Mouse (Mus musculus): ENCODE results near the gene Prune1. TPM values are rescaled to one million over a fixed set of nuclear protein-coding genes. Genes with fewer than 3 reads are reported as not detected.

Gene Prune1
- total and polyA plus RNA-seq, 2 experiments from 2014 or later: 60.4 to 77.4 TPM

GRCm38 (mm10) chr3:95228148-95228893 is 53.6 kb downstream of the Prune1 start, which contains the start of gene Cdc42se1:
Gene Cdc42se1, plus strand, starts transcription at chr3:95228732.
- peak; percentile 30; the same call in 1 of the 2 replicates for TF ChIP-seq CTCF (IDR thresholded peaks at IDR 0.05; ENCODE audit: low read depth)
- WGBS: under 1% methylated on average over 57 of the region's 64 CpGs
- Histone ChIP-seq H3K4me2 (ENCODE audit: low read depth, low read length) (peak within 1 kb of the TSS; percentile 91), H3K36me3 (ENCODE audit: insufficient read depth, low read length) (peaks cover 17% of the 10 kb centered on the region; the same call in 1 of the 2 replicates), H3K4me3 (ENCODE audit: low read length) (peak within 1 kb of the TSS; percentile 57), H3K4me1 (ENCODE audit: insufficient read depth, low read length) (peaks cover 20% of the 10 kb centered on the region), H3K27me3 (ENCODE audit: insufficient read depth, low read length) (no peaks in the 10 kb centered on the region), H3K27ac (peak within 1 kb of the TSS; percentile 93), H3K9me3 (ENCODE audit: low read length) (no peaks in the 10 kb centered on the region), H3K9ac (replicated peaks; ENCODE audit: low read length) (peak within 1 kb of the TSS; percentile 82)
- peak; percentile 88 for ATAC-seq
- DNase-seq (ENCODE audit: low spot score): peak; percentile 95

GRCm38 (mm10) chr3:95227214-95227613 is 54.7 kb downstream of the Prune1 start:
- Histone ChIP-seq H3K36me3 (ENCODE audit: insufficient read depth, low read length) (peaks cover 12% of the 10 kb centered on the region; the same call in 1 of the 2 replicates), H3K27ac (peak overlapping the region; percentile 93), H3K9ac (replicated peaks; ENCODE audit: low read length) (peak overlapping the region; percentile 82), H3K4me1 (ENCODE audit: insufficient read depth, low read length) (peaks cover 20% of the 10 kb centered on the region), H3K27me3 (ENCODE audit: insufficient read depth, low read length) (no peaks in the 10 kb centered on the region), H3K4me3 (ENCODE audit: low read length) (peak overlapping the region; percentile 57), H3K4me2 (ENCODE audit: low read depth, low read length) (peak overlapping the region; percentile 91), H3K9me3 (ENCODE audit: low read length) (no peaks in the 10 kb centered on the region)
- DNase-seq (ENCODE audit: low spot score) (peak; percentile 55), ATAC-seq (no peak)
- WGBS: 10% methylated on average over 1 of the region's 1 CpGs
- TF ChIP-seq CTCF (IDR thresholded peaks at IDR 0.05; ENCODE audit: low read depth): no peak

GRCm38 (mm10) chr3:95224295-95224694 is 57.6 kb downstream of the Prune1 start:
- H3K27ac ChIP-seq: 0 out of 2 replicates have a peak overlapping the region, but pooled peaks have one; percentile 13
- H3K9ac ChIP-seq (replicated peaks; ENCODE audit: low read length): no peak overlapping the region; the same call in 1 of the 2 replicates
- WGBS: 27% methylated on average over 6 of the region's 6 CpGs
- no peaks in the 10 kb centered on the region for H3K9me3 ChIP-seq (ENCODE audit: low read length)
- no peak overlapping the region for H3K4me3 ChIP-seq (ENCODE audit: low read length)
- peak; percentile 61 for DNase-seq (ENCODE audit: low spot score)
- peak overlapping the region; percentile 24 for H3K4me2 ChIP-seq (ENCODE audit: low read depth, low read length)
- peaks cover 19% of the 10 kb centered on the region; the same call in 1 of the 2 replicates for H3K36me3 ChIP-seq (ENCODE audit: insufficient read depth, low read length)
- no peak for TF ChIP-seq CTCF (IDR thresholded peaks at IDR 0.05; ENCODE audit: low read depth)
- H3K27me3 ChIP-seq (ENCODE audit: insufficient read depth, low read length): no peaks in the 10 kb centered on the region
- no peak for ATAC-seq
- H3K4me1 ChIP-seq (ENCODE audit: insufficient read depth, low read length): no peaks in the 10 kb centered on the region

- Histone ChIP-seq H3K36me3 (ENCODE audit: insufficient read depth, low read length) (peaks cover 19% of the 10 kb centered on the region; the same call in 1 of the 2 replicates), H3K27ac (no peak overlapping the region), H3K4me3 (ENCODE audit: low read length) (no peak overlapping the region), H3K4me2 (ENCODE audit: low read depth, low read length) (no peak overlapping the region), H3K4me1 (ENCODE audit: insufficient read depth, low read length) (no peaks in the 10 kb centered on the region), H3K9me3 (ENCODE audit: low read length) (no peaks in the 10 kb centered on the region), H3K27me3 (ENCODE audit: insufficient read depth, low read length) (no peaks in the 10 kb centered on the region), H3K9ac (replicated peaks; ENCODE audit: low read length) (no peak overlapping the region)
- DNase-seq (ENCODE audit: low spot score) (no peak), ATAC-seq (no peak)
- WGBS: 89% methylated on average over 2 of the region's 2 CpGs
- TF ChIP-seq CTCF (IDR thresholded peaks at IDR 0.05; ENCODE audit: low read depth): no peak
Measured at GRCm38 (mm10) chr3:95223041-95223440, 58.8 kb downstream of the Prune1 start.

- Histone ChIP-seq H3K9ac (replicated peaks; ENCODE audit: low read length) (peak overlapping the region; percentile 88; the same call in 1 of the 2 replicates), H3K9me3 (ENCODE audit: low read length) (no peaks in the 10 kb centered on the region), H3K27ac (peak overlapping the region; percentile 98), H3K4me1 (ENCODE audit: insufficient read depth, low read length) (peaks cover 5% of the 10 kb centered on the region; the same call in 1 of the 2 replicates), H3K4me2 (ENCODE audit: low read depth, low read length) (peak overlapping the region; percentile 63), H3K36me3 (ENCODE audit: insufficient read depth, low read length) (peaks cover 27% of the 10 kb centered on the region), H3K27me3 (ENCODE audit: insufficient read depth, low read length) (no peaks in the 10 kb centered on the region), H3K4me3 (ENCODE audit: low read length) (0 out of 2 replicates have a peak overlapping the region, but pooled peaks have one; percentile 69)
- WGBS: 78% methylated on average over 6 of the region's 6 CpGs
- ATAC-seq (no peak), DNase-seq (ENCODE audit: low spot score) (no peak)
- TF ChIP-seq CTCF (IDR thresholded peaks at IDR 0.05; ENCODE audit: low read depth): no peak
Measured at GRCm38 (mm10) chr3:95218466-95219137, 63.3 kb downstream of the Prune1 start.

- H3K4me1 ChIP-seq (ENCODE audit: insufficient read depth, low read length): peaks cover 5% of the 10 kb centered on the region; the same call in 1 of the 2 replicates
- no peaks in the 10 kb centered on the region for H3K9me3 ChIP-seq (ENCODE audit: low read length)
- DNase-seq (ENCODE audit: low spot score) (peak; percentile 94), ATAC-seq (peak; percentile 90)
- TF ChIP-seq CTCF (IDR thresholded peaks at IDR 0.05; ENCODE audit: low read depth): peak; percentile 86
- peaks cover 21% of the 10 kb centered on the region for H3K36me3 ChIP-seq (ENCODE audit: insufficient read depth, low read length)
- peak within 1 kb of the TSS; percentile 63 for H3K4me2 ChIP-seq (ENCODE audit: low read depth, low read length)
- peak within 1 kb of the TSS; percentile 98 for H3K27ac ChIP-seq
- under 1% methylated on average over 55 of the region's 56 CpGs for WGBS
- H3K4me3 ChIP-seq (ENCODE audit: low read length): peak within 1 kb of the TSS; percentile 69
- H3K9ac ChIP-seq (replicated peaks; ENCODE audit: low read length): peak within 1 kb of the TSS; percentile 88
- no peaks in the 10 kb centered on the region for H3K27me3 ChIP-seq (ENCODE audit: insufficient read depth, low read length)
Measured at GRCm38 (mm10) chr3:95217255-95218134, 64.4 kb downstream of the Prune1 start, which contains the start of gene Gabpb2. Gene Gabpb2, minus strand, starts transcription at chr3:95217916.
